Mouse (Mus musculus) midbrain, postnatal 0 days (tissue): Measurements from ENCODE around the gene Card10. TPM values are rescaled to one million over a fixed set of nuclear protein-coding genes. Genes with fewer than 3 reads are reported as not detected.
A peak's percentile ranks its signal among the peaks of the same experiment; 100 is the strongest.

Experiments
- ATAC-seq: fragments of 200-750 bp; cut with Nextera tagmentation; 2 replicates; pipeline ENCODE4 v1.8.0; 2017; ENCODE audit warnings: moderate number of reproducible peaks, mild to moderate bottlenecking, moderate TSS enrichment, moderate library complexity; ENCODE audit not compliant: low FRiP score
- DNase-seq: peaks from one replicate; pipeline ENCODE4 v3.0.0-alpha.2; 2015; ENCODE audit warnings: low spot score
- H3K27ac ChIP-seq: fragments of 300-500 bp; sonication (generic); 2 replicates; pipeline ENCODE4 v1.5.1; 2014; ENCODE audit warnings: low read depth, mild to moderate bottlenecking, low read length, mixed read lengths
- H3K27me3 ChIP-seq: fragments of 300-500 bp; sonication (generic); 2 replicates; pipeline ENCODE4 v1.6.1; 2014; ENCODE audit warnings: low read length, control low read depth, mixed read lengths; ENCODE audit not compliant: insufficient read depth
- H3K36me3 ChIP-seq: fragments of 300-500 bp; sonication (generic); 2 replicates; pipeline ENCODE4 v1.6.1; 2014; ENCODE audit warnings: low read length, control low read depth, mixed read lengths; ENCODE audit not compliant: insufficient read depth
- H3K4me1 ChIP-seq: fragments of 300-500 bp; sonication (generic); 2 replicates; pipeline ENCODE4 v1.6.1; 2014; ENCODE audit warnings: mild to moderate bottlenecking, control low read depth, antibody characterized with exemption, low read length, mixed read lengths; ENCODE audit not compliant: insufficient read depth
- H3K4me2 ChIP-seq: fragments of 300-500 bp; sonication (generic); 2 replicates; pipeline ENCODE4 v1.6.1; 2014; ENCODE audit warnings: low read depth, mild to moderate bottlenecking, low read length, mixed read lengths; ENCODE audit not compliant: poor library complexity, severe bottlenecking
- H3K4me3 ChIP-seq: fragments of 300-500 bp; sonication (generic); 2 replicates; pipeline ENCODE4 v1.5.1; 2014; ENCODE audit warnings: low read depth, mild to moderate bottlenecking, low read length, moderate library complexity
- H3K9ac ChIP-seq: fragments of 300-500 bp; sonication (generic); replicated peaks from 2 replicates; pipeline ENCODE4 v1.6.1; 2014; ENCODE audit warnings: mild to moderate bottlenecking, low read length, moderate library complexity, mixed read lengths; ENCODE audit not compliant: poor library complexity, severe bottlenecking
- H3K9me3 ChIP-seq: fragments of 300-500 bp; sonication (generic); 2 replicates; pipeline ENCODE4 v1.6.1; 2016; ENCODE audit warnings: low read length, control low read depth
- CTCF ChIP-seq: IDR thresholded peaks from 2 replicates; pipeline ENCODE4 v1.5.1; 2016; ENCODE audit warnings: antibody characterized with exemption, mild to moderate bottlenecking
- WGBS: fragments of 180-500 bp; shearing (Covaris S2); extraction: QIAGEN DNeasy Blood & Tissue Kit; methylation state at CpG from one replicate; pipeline ENCODE4 v1.1.7; 2014; 5-methylcytosine and 5-hydroxymethylcytosine counted together
- polyA plus RNA-seq: library from polyadenylated mRNA; unstranded; fragments of >200 nt; fragmentation: Nextera tagmentation; extraction: Ambion mirVana; gene quantifications from 2 replicates; pipeline ENCODE4 v1.2.1, GENCODE M21; 2015
- total RNA-seq: library from RNA; depleted of rRNA; stranded (reverse); fragments of >200 nt; gene quantifications from 2 replicates; pipeline ENCODE4 v1.2.3, GENCODE M21; 2014

The Card10 gene
- total and polyA plus RNA-seq, 2 experiments from 2014 or later: 0.71 to 2.5 TPM

GRCm38 (mm10) chr15:78749855-78750254, 53.0 kb downstream of the Card10 start:
- ATAC-seq: no peak
- 59% methylated on average over 5 of the region's 5 CpGs for WGBS

GRCm38 (mm10) chr15:78744206-78744605, 58.6 kb downstream of the Card10 start:
- ATAC-seq (peak; percentile 23; the same call in 1 of the 2 replicates), DNase-seq (peak; percentile 86)
- no peaks in the 10 kb centered on the region for H3K4me1 ChIP-seq
- no peak overlapping the region for H3K27ac ChIP-seq
- H3K9me3 ChIP-seq: no peaks in the 10 kb centered on the region
- 5% methylated on average over 5 of the region's 5 CpGs for WGBS
- no peak overlapping the region for H3K9ac ChIP-seq
- no peaks in the 10 kb centered on the region for H3K36me3 ChIP-seq
- H3K27me3 ChIP-seq: no peaks in the 10 kb centered on the region
- no peak overlapping the region for H3K4me2 ChIP-seq
- TF ChIP-seq CTCF: peak; percentile 100
- H3K4me3 ChIP-seq: no peak overlapping the region

More at GRCm38 (mm10) chr15:78749855-78750254, 53.0 kb downstream of the Card10 start:
- Histone ChIP-seq H3K9ac (no peak overlapping the region), H3K4me3 (no peak overlapping the region), H3K4me2 (no peak overlapping the region), H3K27me3 (no peaks in the 10 kb centered on the region; the same call in 1 of the 2 replicates), H3K36me3 (no peaks in the 10 kb centered on the region), H3K27ac (no peak overlapping the region), H3K4me1 (no peaks in the 10 kb centered on the region), H3K9me3 (no peaks in the 10 kb centered on the region)
- no peak for TF ChIP-seq CTCF
- no peak for DNase-seq

DNA sequence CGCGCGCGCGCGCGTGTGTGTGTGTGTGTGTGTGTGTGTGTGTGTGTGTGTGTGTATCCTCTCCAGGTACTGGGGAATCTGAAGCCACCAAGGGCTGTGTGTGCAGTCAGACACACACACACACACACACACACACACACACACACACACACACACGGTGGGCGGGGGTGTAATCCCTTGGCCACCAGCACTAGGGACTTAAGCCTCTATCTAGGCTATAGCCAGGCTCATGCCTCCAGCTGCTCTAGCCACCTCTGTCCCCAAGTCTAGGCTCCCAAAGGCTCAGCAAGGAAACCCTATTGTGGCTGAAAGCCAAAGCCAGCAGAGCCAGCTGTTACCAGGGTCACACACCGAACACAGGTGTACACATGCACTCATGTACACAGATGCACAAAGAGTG, 60.0 kb downstream of the Card10 start:
- Histone ChIP-seq H3K9ac (no peak overlapping the region), H3K27ac (no peak overlapping the region), H3K36me3 (no peaks in the 10 kb centered on the region), H3K4me1 (no peaks in the 10 kb centered on the region), H3K4me2 (no peak overlapping the region), H3K27me3 (no peaks in the 10 kb centered on the region), H3K9me3 (no peaks in the 10 kb centered on the region), H3K4me3 (no peak overlapping the region)
- no peak for TF ChIP-seq CTCF
- DNase-seq: no peak
- WGBS: 81% methylated on average over 10 of the region's 10 CpGs
- ATAC-seq: peak; percentile 16; the same call in 1 of the 2 replicates

DNA sequence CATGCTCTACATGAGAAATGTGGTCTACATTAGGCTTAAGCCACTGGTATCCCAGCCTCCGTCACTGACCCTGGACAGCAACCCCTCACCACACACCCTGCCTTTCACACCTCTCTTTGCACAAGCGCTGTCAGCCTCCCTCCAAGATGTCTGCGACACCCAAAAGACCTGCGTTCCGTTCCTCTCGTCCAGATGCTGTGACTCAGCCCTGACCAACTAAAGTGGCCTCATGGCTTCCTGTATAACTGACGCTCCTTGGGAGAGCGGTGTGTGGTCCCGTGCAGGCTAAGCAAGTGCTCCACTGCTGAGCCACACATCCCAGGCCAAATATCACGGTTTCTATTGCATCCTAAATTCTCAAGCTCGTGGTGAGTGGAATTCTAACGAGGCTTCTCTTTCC, 62.2 kb downstream of the Card10 start:
- TF ChIP-seq CTCF: no peak
- Histone ChIP-seq H3K4me2 (no peak overlapping the region), H3K36me3 (no peaks in the 10 kb centered on the region), H3K4me3 (no peak overlapping the region), H3K4me1 (peaks cover 4% of the 10 kb centered on the region; the same call in 1 of the 2 replicates), H3K9ac (no peak overlapping the region), H3K27ac (no peak overlapping the region), H3K9me3 (no peaks in the 10 kb centered on the region), H3K27me3 (no peaks in the 10 kb centered on the region)
- WGBS: 73% methylated on average over 12 of the region's 12 CpGs
- DNase-seq (no peak), ATAC-seq (no peak)

GRCm38 (mm10) chr15:78737146-78737545, 65.7 kb downstream of the Card10 start:
- 71% methylated on average over 6 of the region's 6 CpGs for WGBS
- Histone ChIP-seq H3K4me3 (no peak overlapping the region), H3K4me2 (no peak overlapping the region), H3K9ac (no peak overlapping the region; the same call in 1 of the 2 replicates), H3K36me3 (no peaks in the 10 kb centered on the region), H3K27ac (no peak overlapping the region), H3K27me3 (no peaks in the 10 kb centered on the region), H3K9me3 (no peaks in the 10 kb centered on the region), H3K4me1 (peaks cover 6% of the 10 kb centered on the region; the same call in 1 of the 2 replicates)
- no peak for ATAC-seq
- no peak for DNase-seq
- no peak for TF ChIP-seq CTCF

GRCm38 (mm10) chr15:78736681-78737100, 66.2 kb downstream of the Card10 start:
- 38% methylated on average over 7 of the region's 7 CpGs for whole genome bisulfite sequencing
- peaks cover 6% of the 10 kb centered on the region; the same call in 1 of the 2 replicates for H3K4me1 ChIP-seq
- H3K9ac ChIP-seq: no peak overlapping the region; the same call in 1 of the 2 replicates
- no peaks in the 10 kb centered on the region for H3K36me3 ChIP-seq
- H3K9me3 ChIP-seq: no peaks in the 10 kb centered on the region
- TF ChIP-seq CTCF: no peak
- no peak overlapping the region for H3K27ac ChIP-seq
- H3K27me3 ChIP-seq: no peaks in the 10 kb centered on the region
- H3K4me2 ChIP-seq: no peak overlapping the region
- DNase-seq: peak; percentile 77
- ATAC-seq: peak; percentile 34; the same call in 1 of the 2 replicates
- H3K4me3 ChIP-seq: no peak overlapping the region
